In the genomic region with DNA sequence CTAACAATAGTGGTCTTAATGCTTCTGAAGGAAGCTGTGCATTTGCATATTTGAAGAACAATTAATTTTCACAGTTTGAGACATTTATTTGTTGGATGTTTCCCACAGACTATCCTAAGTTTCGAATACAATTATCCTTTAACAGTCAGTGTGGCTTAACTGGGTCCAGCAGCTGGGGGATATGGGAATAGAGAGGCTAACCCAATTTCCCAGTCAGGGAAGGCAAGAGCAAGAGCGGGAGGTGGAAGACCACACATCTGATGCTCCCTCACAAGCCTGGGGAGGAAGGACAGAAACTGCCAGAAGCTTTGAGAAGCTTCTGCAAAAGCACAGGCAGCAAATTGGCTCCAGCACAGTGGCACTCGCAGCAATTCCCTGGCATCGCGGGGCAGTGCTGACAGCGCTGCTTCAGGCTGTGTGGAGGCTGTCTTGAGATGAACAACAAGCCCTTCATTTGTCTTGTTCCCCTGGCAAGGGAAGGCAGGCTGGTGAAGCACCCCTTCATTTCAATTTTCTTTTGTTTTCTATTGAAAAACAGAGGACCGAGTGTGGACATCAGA, we compare ENCODE assay signal across 13 mouse cellular contexts.
DNase-seq lines count a peak whose midpoint lies in the region; ATAC-seq lines count a peak whose summit lies in the region.
"Had no signal": no experiment of that assay in that cellular context is flagged by ENCODE, and none has a peak within 500 bp of the region (broad histone marks: within the 10 kb centered on the region; RNA-seq: fewer than 3 reads in every experiment).

No protein-coding gene starts in this region.

- H3K36me3 ChIP-seq in midbrain, embryonic 14.5 days (ENCODE audit: control insufficient read depth, insufficient read depth, low read length): no peaks in the 10 kb centered on the region
- H3K36me3 ChIP-seq in midbrain, embryonic 10.5 days: no peaks in the 10 kb centered on the region
- H3K36me3 ChIP-seq in forebrain, embryonic 15.5 days: no peaks in the 10 kb centered on the region
- H3K36me3 ChIP-seq: embryonic facial prominence, embryonic 15.5 days; limb, embryonic 10.5 days had no signal

- no peaks in the 10 kb centered on the region for H3K27me3 ChIP-seq in midbrain, embryonic 14.5 days (ENCODE audit: control insufficient read depth, insufficient read depth, low read length)
- no peaks in the 10 kb centered on the region for H3K27me3 ChIP-seq in midbrain, embryonic 10.5 days (ENCODE audit: low read depth, poor library complexity, severe bottlenecking)
- H3K27me3 ChIP-seq in forebrain, embryonic 15.5 days: no peaks in the 10 kb centered on the region
- H3K27me3 ChIP-seq: CH12.LX; embryonic facial prominence, embryonic 15.5 days had no signal

- peaks cover 10% of the 10 kb centered on the region for H3K9me3 ChIP-seq in midbrain, embryonic 14.5 days (ENCODE audit: control insufficient read depth, low read length)
- H3K9me3 ChIP-seq in midbrain, embryonic 10.5 days (replicated peaks): no peaks in the 10 kb centered on the region; the same call in 1 of the 2 replicates
- H3K9me3 ChIP-seq in forebrain, embryonic 15.5 days: peaks cover 3% of the 10 kb centered on the region; the same call in 1 of the 2 replicates
- H3K9me3 ChIP-seq: embryonic facial prominence, embryonic 15.5 days; limb, embryonic 10.5 days had no signal

- H3K4me2 ChIP-seq in midbrain, embryonic 14.5 days (ENCODE audit: low read length): no peak overlapping the region
- H3K4me2 ChIP-seq in forebrain, embryonic 15.5 days (replicated peaks): peak overlapping the region; percentile 9; the same call in 1 of the 2 replicates
- H3K4me2 ChIP-seq: embryonic facial prominence, embryonic 15.5 days had no signal

- no peak overlapping the region for H3K4me3 ChIP-seq in midbrain, embryonic 14.5 days (replicated peaks; ENCODE audit: low read depth, low read length)
- no peak overlapping the region for H3K4me3 ChIP-seq in midbrain, embryonic 10.5 days
- no peak overlapping the region for H3K4me3 ChIP-seq in forebrain, embryonic 15.5 days
- H3K4me3 ChIP-seq: embryonic facial prominence, embryonic 15.5 days; limb, embryonic 10.5 days had no signal

- DNase-seq in midbrain, embryonic 14.5 days: peak; percentile 58
- no peak for DNase-seq in midbrain, embryonic 10.5 days (ENCODE audit: low spot score)
- DNase-seq in left cerebral cortex, adult 11 months (ENCODE audit: low spot score): peak; percentile 36
- peak; percentile 46 to 55 for DNase-seq in right cerebral cortex, postnatal 36 days (ENCODE audit: low spot score in 2 of 2)
- DNase-seq in thymus, postnatal 4 days: no peak
- no peak for DNase-seq in lung, postnatal 4 days
- no peak for DNase-seq in adrenal gland, adult 2 months
- DNase-seq: heart, postnatal 14 days; lung, postnatal 36 days had no signal

- H3K9ac ChIP-seq in midbrain, embryonic 14.5 days (replicated peaks; ENCODE audit: low read length): no peak overlapping the region
- no peak overlapping the region for H3K9ac ChIP-seq in forebrain, embryonic 15.5 days (replicated peaks)
- H3K9ac ChIP-seq: embryonic facial prominence, embryonic 15.5 days had no signal

- ATAC-seq in midbrain, embryonic 14.5 days (ENCODE audit: low FRiP score, low TSS enrichment): no peak; the same call in 1 of the 2 replicates
- peak; percentile 94 for ATAC-seq in forebrain, embryonic 15.5 days (replicated peaks)

- 0 out of 2 replicates have a peak overlapping the region, but pooled peaks have one; percentile 32 for H3K27ac ChIP-seq in midbrain, embryonic 14.5 days (replicated peaks; ENCODE audit: low read depth, low read length)
- no peak overlapping the region for H3K27ac ChIP-seq in midbrain, embryonic 10.5 days (replicated peaks)
- peak overlapping the region; percentile 13; the same call in 1 of the 2 replicates for H3K27ac ChIP-seq in forebrain, embryonic 15.5 days (replicated peaks)
- H3K27ac ChIP-seq: embryonic facial prominence, embryonic 15.5 days; limb, embryonic 10.5 days had no signal

- peaks cover 5% of the 10 kb centered on the region; the same call in 1 of the 2 replicates for H3K4me1 ChIP-seq in midbrain, embryonic 14.5 days (ENCODE audit: control insufficient read depth, insufficient read depth, low read length)
- H3K4me1 ChIP-seq in midbrain, embryonic 10.5 days: no peaks in the 10 kb centered on the region
- peaks cover 14% of the 10 kb centered on the region for H3K4me1 ChIP-seq in forebrain, embryonic 15.5 days
- H3K4me1 ChIP-seq: embryonic facial prominence, embryonic 15.5 days; limb, embryonic 10.5 days had no signal

- WGBS in midbrain, embryonic 14.5 days: 60% methylated on average over 7 of the region's 7 CpGs
- 81% methylated on average over 7 of the region's 7 CpGs for WGBS in midbrain, embryonic 10.5 days
- WGBS in forebrain, embryonic 15.5 days: 22% methylated on average over 7 of the region's 7 CpGs

Comparison
In these comparisons a context has a peak if more than half of its experiments do, and no peak if none do; other contexts are left out.
1. DNase-seq: peak in midbrain, embryonic 14.5 days (single experiment), left cerebral cortex, adult 11 months (single experiment) and right cerebral cortex, postnatal 36 days (2 of 2); none in midbrain, embryonic 10.5 days (single experiment), thymus, postnatal 4 days (single experiment), lung, postnatal 4 days (0 of 2) and adrenal gland, adult 2 months (single experiment).